Mouse (Mus musculus): ENCODE data around the gene Ttc39a. TPM values are rescaled to one million over a fixed set of nuclear protein-coding genes. Genes with fewer than 3 reads are reported as not detected.

The Ttc39a gene
- total and polyA plus RNA-seq, 2 experiments from 2014 or later = 3.4 to 4.2 TPM

GRCm38 (mm10) chr4:109405415-109405814 is 1.0 kb upstream of the Ttc39a start:
- peaks cover 6% of the 10 kb centered on the region; the same call in 1 of the 2 replicates for H3K4me1 ChIP-seq (ENCODE audit: control insufficient read depth, insufficient read depth)
- no peak overlapping the region for H3K4me3 ChIP-seq (ENCODE audit: low read depth, low read length)
- H3K9ac ChIP-seq (replicated peaks; ENCODE audit: low read depth, low read length) = no peak overlapping the region
- ATAC-seq (ENCODE audit: insufficient read depth, low read depth) (no peak), DNase-seq (ENCODE audit: low spot score) (no peak)
- TF ChIP-seq EP300 (IDR thresholded peaks at IDR 0.05; ENCODE audit: low read depth) = no peak
- TF ChIP-seq CTCF (IDR thresholded peaks at IDR 0.05; ENCODE audit: low read depth) = no peak
- 60% methylated on average over 8 of the region's 8 CpGs for WGBS
- no peaks in the 10 kb centered on the region for H3K36me3 ChIP-seq (replicated peaks; ENCODE audit: control insufficient read depth, insufficient read depth, low read length)
- H3K4me2 ChIP-seq (ENCODE audit: low read depth, low read length) = peak overlapping the region; percentile 81; the same call in 1 of the 2 replicates
- H3K9me3 ChIP-seq (replicated peaks; ENCODE audit: control insufficient read depth, low read length) = no peaks in the 10 kb centered on the region
- peak overlapping the region; percentile 72 for H3K27ac ChIP-seq (ENCODE audit: low read depth)
- H3K27me3 ChIP-seq (ENCODE audit: control insufficient read depth, insufficient read depth, low read length) = no peaks in the 10 kb centered on the region

- H3K9me3 ChIP-seq (replicated peaks; ENCODE audit: control insufficient read depth, low read length) = no peaks in the 10 kb centered on the region
- H3K9ac ChIP-seq (replicated peaks; ENCODE audit: low read depth, low read length) = peak overlapping the region; percentile 63
- H3K4me2 ChIP-seq (ENCODE audit: low read depth, low read length) = peak overlapping the region; percentile 81
- H3K4me1 ChIP-seq (ENCODE audit: control insufficient read depth, insufficient read depth) = peaks cover 11% of the 10 kb centered on the region
- no peaks in the 10 kb centered on the region for H3K36me3 ChIP-seq (replicated peaks; ENCODE audit: control insufficient read depth, insufficient read depth, low read length)
- peak overlapping the region; percentile 59 for H3K4me3 ChIP-seq (ENCODE audit: low read depth, low read length)
- H3K27me3 ChIP-seq (ENCODE audit: control insufficient read depth, insufficient read depth, low read length) = no peaks in the 10 kb centered on the region
- H3K27ac ChIP-seq (ENCODE audit: low read depth) = peak overlapping the region; percentile 72
- TF ChIP-seq CTCF (IDR thresholded peaks at IDR 0.05; ENCODE audit: low read depth) (no peak), EP300 (IDR thresholded peaks at IDR 0.05; ENCODE audit: low read depth) (peak; percentile 87; the same call in 1 of the 2 replicates)
- peak; percentile 92 for ATAC-seq (ENCODE audit: insufficient read depth, low read depth)
- WGBS = 1% methylated on average over 3 of the region's 3 CpGs
- peak; percentile 94 for DNase-seq (ENCODE audit: low spot score)
Observed at GRCm38 (mm10) chr4:109406054-109406485, 353 bp upstream of the Ttc39a start.

GRCm38 (mm10) chr4:109407176-109407520 is 725 bp downstream of the Ttc39a start:
- peak overlapping the region; percentile 81 for H3K4me2 ChIP-seq (ENCODE audit: low read depth, low read length)
- 2% methylated on average over 24 of the region's 24 CpGs for WGBS
- ATAC-seq (ENCODE audit: insufficient read depth, low read depth) = no peak
- H3K27ac ChIP-seq (ENCODE audit: low read depth) = no peak overlapping the region; the same call in 1 of the 2 replicates
- no peak for DNase-seq (ENCODE audit: low spot score)
- H3K9ac ChIP-seq (replicated peaks; ENCODE audit: low read depth, low read length) = peak overlapping the region; percentile 63
- H3K4me3 ChIP-seq (ENCODE audit: low read depth, low read length) = peak overlapping the region; percentile 59
- no peaks in the 10 kb centered on the region for H3K27me3 ChIP-seq (ENCODE audit: control insufficient read depth, insufficient read depth, low read length)
- H3K4me1 ChIP-seq (ENCODE audit: control insufficient read depth, insufficient read depth) = peaks cover 15% of the 10 kb centered on the region
- no peaks in the 10 kb centered on the region for H3K9me3 ChIP-seq (replicated peaks; ENCODE audit: control insufficient read depth, low read length)
- H3K36me3 ChIP-seq (replicated peaks; ENCODE audit: control insufficient read depth, insufficient read depth, low read length) = no peaks in the 10 kb centered on the region
- TF ChIP-seq CTCF (IDR thresholded peaks at IDR 0.05; ENCODE audit: low read depth) (no peak), EP300 (IDR thresholded peaks at IDR 0.05; ENCODE audit: low read depth) (no peak)

- 85% methylated on average over 9 of the region's 9 CpGs for WGBS
- Histone ChIP-seq H3K27ac (ENCODE audit: low read depth) (no peak overlapping the region), H3K36me3 (replicated peaks; ENCODE audit: control insufficient read depth, insufficient read depth, low read length) (no peaks in the 10 kb centered on the region), H3K4me2 (ENCODE audit: low read depth, low read length) (no peak overlapping the region), H3K4me1 (ENCODE audit: control insufficient read depth, insufficient read depth) (peaks cover 15% of the 10 kb centered on the region), H3K9ac (replicated peaks; ENCODE audit: low read depth, low read length) (no peak overlapping the region), H3K4me3 (ENCODE audit: low read depth, low read length) (no peak overlapping the region), H3K9me3 (replicated peaks; ENCODE audit: control insufficient read depth, low read length) (no peaks in the 10 kb centered on the region), H3K27me3 (ENCODE audit: control insufficient read depth, insufficient read depth, low read length) (no peaks in the 10 kb centered on the region)
- no peak for TF ChIP-seq CTCF (IDR thresholded peaks at IDR 0.05; ENCODE audit: low read depth)
- TF ChIP-seq EP300 (IDR thresholded peaks at IDR 0.05; ENCODE audit: low read depth) = no peak
- DNase-seq (ENCODE audit: low spot score) (no peak), ATAC-seq (ENCODE audit: insufficient read depth, low read depth) (no peak)
Observed at GRCm38 (mm10) chr4:109407701-109408485, 1.5 kb downstream of the Ttc39a start.

- Histone ChIP-seq H3K9me3 (replicated peaks; ENCODE audit: control insufficient read depth, low read length) (no peaks in the 10 kb centered on the region), H3K9ac (replicated peaks; ENCODE audit: low read depth, low read length) (no peak overlapping the region), H3K36me3 (replicated peaks; ENCODE audit: control insufficient read depth, insufficient read depth, low read length) (no peaks in the 10 kb centered on the region), H3K27me3 (ENCODE audit: control insufficient read depth, insufficient read depth, low read length) (no peaks in the 10 kb centered on the region), H3K4me1 (ENCODE audit: control insufficient read depth, insufficient read depth) (peaks cover 10% of the 10 kb centered on the region), H3K4me2 (ENCODE audit: low read depth, low read length) (no peak overlapping the region), H3K27ac (ENCODE audit: low read depth) (no peak overlapping the region), H3K4me3 (ENCODE audit: low read depth, low read length) (no peak overlapping the region)
- 38% methylated on average over 9 of the region's 9 CpGs for WGBS
- DNase-seq (ENCODE audit: low spot score) = no peak
- ATAC-seq (ENCODE audit: insufficient read depth, low read depth) = no peak
- no peak for TF ChIP-seq EP300 (IDR thresholded peaks at IDR 0.05; ENCODE audit: low read depth)
- TF ChIP-seq CTCF (IDR thresholded peaks at IDR 0.05; ENCODE audit: low read depth) = no peak
Observed at GRCm38 (mm10) chr4:109410681-109411376, 4.4 kb downstream of the Ttc39a start.

Measured in heart, postnatal 0 days (tissue).